Mouse (Mus musculus) heart, embryonic 16.5 days (tissue): Measurements from ENCODE around the gene Aldh3a2. TPM values are rescaled to one million over a fixed set of nuclear protein-coding genes. Genes with fewer than 3 reads are reported as not detected.
"Not testable (repeated sequence)": the region's sequence is repeated elsewhere in the genome, so short reads cannot be mapped to it uniquely, and the experiment has no call there.

Source experiments
- ATAC-seq: fragments of 200-750 bp; cut with Nextera tagmentation; replicated peaks from 2 replicates; pipeline ENCODE4 v1.8.0; 2017; ENCODE audit warnings: moderate number of reproducible peaks; ENCODE audit not compliant: insufficient read depth, low FRiP score; ENCODE audit errors: extremely low read depth
- H3K27ac ChIP-seq: fragments of 300-500 bp; sonication (generic); 2 replicates; pipeline ENCODE4 v1.5.1; 2014; ENCODE audit warnings: mild to moderate bottlenecking, low read length, control low read depth, moderate library complexity
- H3K27me3 ChIP-seq: fragments of 300-500 bp; sonication (generic); 2 replicates; pipeline ENCODE4 v1.6.1; 2014; ENCODE audit warnings: low read length, mixed read lengths; ENCODE audit not compliant: control insufficient read depth, insufficient read depth
- H3K36me3 ChIP-seq: fragments of 300-500 bp; sonication (generic); 2 replicates; pipeline ENCODE4 v1.6.1; 2014; ENCODE audit not compliant: control insufficient read depth, insufficient read depth
- H3K4me1 ChIP-seq: fragments of 300-500 bp; sonication (generic); 2 replicates; pipeline ENCODE4 v1.6.1; 2014; ENCODE audit warnings: low read length, mixed read lengths; ENCODE audit not compliant: control insufficient read depth, insufficient read depth
- H3K4me2 ChIP-seq: fragments of 300-500 bp; sonication (generic); 2 replicates; pipeline ENCODE4 v1.6.1; 2014; ENCODE audit warnings: low read depth, mild to moderate bottlenecking, control low read depth, low read length
- H3K4me3 ChIP-seq: fragments of 300-500 bp; sonication (generic); 2 replicates; pipeline ENCODE4 v1.5.1; 2014; ENCODE audit warnings: mild to moderate bottlenecking, control low read depth, low read length
- H3K9ac ChIP-seq: fragments of 300-500 bp; sonication (generic); 2 replicates; pipeline ENCODE4 v1.6.1; 2014; ENCODE audit warnings: low read length, control low read depth
- H3K9me3 ChIP-seq: fragments of 300-500 bp; sonication (generic); replicated peaks from 2 replicates; pipeline ENCODE4 v1.6.1; 2016; ENCODE audit warnings: low read length; ENCODE audit not compliant: control insufficient read depth
- WGBS: fragments of 180-500 bp; shearing (Covaris S2); extraction: QIAGEN DNeasy Blood & Tissue Kit; methylation state at CpG from one replicate; pipeline ENCODE4 v1.1.7; 2014; 5-methylcytosine and 5-hydroxymethylcytosine counted together
- polyA plus RNA-seq: library from polyadenylated mRNA; unstranded; fragments of >200 nt; fragmentation: Nextera tagmentation; extraction: Ambion mirVana; gene quantifications from 2 replicates; pipeline ENCODE4 v1.2.1, GENCODE M21; 2015

Gene Aldh3a2
- 33.2 and 34.3 TPM in 2 replicates for polyA plus RNA-seq

DNA sequence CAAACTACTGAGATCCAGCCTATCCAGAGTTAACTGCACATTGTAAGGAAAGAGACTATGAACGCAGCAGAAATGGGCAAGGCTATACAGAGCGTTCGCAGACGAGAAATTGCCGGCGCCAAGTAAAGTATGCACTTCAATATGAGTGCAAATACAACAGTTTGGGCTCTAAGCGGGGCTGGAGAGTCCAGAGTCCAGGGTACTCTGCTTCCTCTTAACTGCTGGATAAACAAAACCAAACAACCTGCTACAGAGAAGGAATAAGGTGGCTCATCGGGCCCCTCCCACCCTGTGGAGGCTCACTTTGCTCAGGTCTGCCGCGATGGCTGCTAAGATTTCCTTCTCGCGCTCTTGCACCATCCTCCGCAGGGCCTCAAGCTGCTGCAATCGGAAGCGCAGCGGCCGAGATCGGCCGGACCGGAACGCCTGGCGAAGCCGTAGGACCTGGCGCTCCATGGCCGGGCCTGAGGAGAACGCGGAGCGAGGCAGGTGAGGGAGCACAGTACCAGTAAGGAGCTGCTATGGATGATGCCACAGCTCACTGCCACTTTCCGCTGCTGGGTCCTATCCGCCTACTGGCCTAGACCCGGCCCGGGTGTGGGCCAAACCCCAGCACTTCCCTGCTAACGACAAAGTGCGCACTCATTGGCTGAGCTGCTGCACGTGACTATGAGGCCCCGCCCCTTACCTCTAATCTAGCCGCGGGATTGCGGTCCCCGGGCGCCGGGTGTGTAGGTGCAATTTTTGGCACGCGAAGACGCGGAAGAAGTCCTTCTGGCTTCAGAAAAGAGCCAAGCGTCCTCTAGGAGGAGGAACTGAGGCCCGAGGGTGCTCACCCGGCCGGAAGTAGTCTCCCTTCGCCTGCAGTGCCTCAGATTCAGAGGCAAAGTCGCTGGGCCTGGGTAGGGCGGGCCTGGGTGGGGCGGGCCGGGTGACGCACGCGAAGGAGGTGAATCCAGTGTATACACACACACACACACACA is at the start of gene Aldh3a2:
Gene Aldh3a2 (minus strand): TSS at position 914 of the 983 bp plus-strand sequence.
- WGBS: under 1% methylated on average over 58 of the region's 58 CpGs
- Histone ChIP-seq H3K27me3 (no peaks in the 10 kb centered on the region), H3K4me2 (peak within 1 kb of the TSS; percentile 77), H3K4me3 (peak within 1 kb of the TSS; percentile 98), H3K9ac (peak within 1 kb of the TSS; percentile 95), H3K36me3 (peaks cover 22% of the 10 kb centered on the region), H3K4me1 (peaks cover 4% of the 10 kb centered on the region; the same call in 1 of the 2 replicates), H3K27ac (peak within 1 kb of the TSS; percentile 96), H3K9me3 (no peaks in the 10 kb centered on the region)
- ATAC-seq: peak; percentile 100

DNA sequence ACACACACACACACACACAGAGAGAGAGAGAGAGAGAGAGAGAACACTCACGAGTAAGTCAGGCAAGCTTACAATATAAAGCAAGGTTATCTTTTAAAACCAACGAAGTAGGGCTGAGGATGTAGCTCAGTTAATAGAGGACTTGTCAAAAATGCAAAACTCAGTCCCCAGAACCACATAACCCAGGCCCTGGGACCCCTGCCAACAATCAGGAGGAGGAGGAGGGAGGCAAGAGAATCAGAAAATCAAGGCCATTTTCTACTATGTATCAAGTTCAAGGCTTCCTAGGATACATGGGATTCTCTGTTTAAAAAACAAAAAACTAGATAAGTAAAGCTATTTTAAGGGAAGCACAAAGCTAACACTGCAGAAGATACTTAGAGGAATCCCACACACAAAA is 49.6 kb upstream of the Aldh3a2 start:
- no peak overlapping the region for H3K4me2 ChIP-seq
- WGBS: 34% methylated on average over 2 of the region's 2 CpGs
- H3K4me3 ChIP-seq: no peak overlapping the region
- no peaks in the 10 kb centered on the region for H3K27me3 ChIP-seq
- H3K9ac ChIP-seq: no peak overlapping the region
- no peak overlapping the region for H3K27ac ChIP-seq
- peaks cover 22% of the 10 kb centered on the region for H3K4me1 ChIP-seq
- H3K36me3 ChIP-seq: no peaks in the 10 kb centered on the region
- ATAC-seq: no peak
- H3K9me3 ChIP-seq: no peaks in the 10 kb centered on the region

DNA sequence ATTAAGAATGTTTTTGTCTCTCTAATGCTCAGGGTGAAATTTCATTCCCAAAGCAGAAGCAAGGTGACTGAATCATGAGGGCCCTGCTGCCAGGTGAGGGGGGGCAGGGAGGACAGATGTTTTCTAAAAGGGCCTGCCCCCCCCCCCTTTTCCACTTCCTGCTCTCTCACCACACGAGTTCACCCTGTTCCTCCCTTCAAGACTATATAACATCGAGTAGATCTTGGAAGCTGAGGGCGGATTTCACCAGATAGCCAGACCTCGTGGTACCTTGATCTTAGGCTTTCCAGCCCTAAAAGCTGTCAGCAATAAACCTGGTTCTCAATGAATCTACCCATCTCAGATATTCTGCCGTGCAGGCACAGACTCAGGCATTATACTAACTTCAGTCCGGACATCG is 43.1 kb upstream of the Aldh3a2 start:
- WGBS: 64% methylated on average over 7 of the region's 7 CpGs
- no peak overlapping the region for H3K4me3 ChIP-seq
- no peak for ATAC-seq
- no peaks in the 10 kb centered on the region for H3K27me3 ChIP-seq
- H3K27ac ChIP-seq: no peak overlapping the region
- no peak overlapping the region for H3K9ac ChIP-seq
- H3K36me3 ChIP-seq: no peaks in the 10 kb centered on the region
- peaks cover 2% of the 10 kb centered on the region; the same call in 1 of the 2 replicates for H3K9me3 ChIP-seq
- H3K4me2 ChIP-seq: no peak overlapping the region
- no peaks in the 10 kb centered on the region for H3K4me1 ChIP-seq

DNA sequence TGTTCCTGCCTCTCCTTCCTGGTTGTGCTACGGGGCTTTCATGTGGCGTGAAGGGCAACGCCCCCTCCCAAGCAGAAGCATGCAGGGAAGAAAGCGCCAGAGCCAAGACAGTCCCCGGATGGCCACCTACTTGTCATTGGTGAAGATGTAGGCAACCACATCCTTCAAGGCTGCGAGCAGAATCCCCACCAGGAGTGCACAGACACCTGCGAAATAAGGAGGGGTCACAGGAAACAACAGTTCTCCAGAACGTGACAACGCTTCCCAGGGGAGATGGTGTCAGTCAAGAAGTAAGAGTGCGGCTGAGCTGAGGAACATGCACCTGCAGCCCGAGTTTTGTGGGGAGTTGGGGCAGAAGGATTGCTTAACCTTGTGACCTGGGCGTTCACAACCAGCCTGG is 42.6 kb upstream of the Aldh3a2 start:
- ATAC-seq: no peak; the same call in 1 of the 2 replicates
- no peaks in the 10 kb centered on the region for H3K36me3 ChIP-seq
- no peak overlapping the region for H3K27ac ChIP-seq
- WGBS: 65% methylated on average over 12 of the region's 12 CpGs
- H3K4me2 ChIP-seq: no peak overlapping the region
- no peak overlapping the region for H3K4me3 ChIP-seq
- H3K27me3 ChIP-seq: no peaks in the 10 kb centered on the region
- no peaks in the 10 kb centered on the region for H3K4me1 ChIP-seq
- H3K9me3 ChIP-seq: peaks cover 2% of the 10 kb centered on the region; the same call in 1 of the 2 replicates
- H3K9ac ChIP-seq: no peak overlapping the region

DNA sequence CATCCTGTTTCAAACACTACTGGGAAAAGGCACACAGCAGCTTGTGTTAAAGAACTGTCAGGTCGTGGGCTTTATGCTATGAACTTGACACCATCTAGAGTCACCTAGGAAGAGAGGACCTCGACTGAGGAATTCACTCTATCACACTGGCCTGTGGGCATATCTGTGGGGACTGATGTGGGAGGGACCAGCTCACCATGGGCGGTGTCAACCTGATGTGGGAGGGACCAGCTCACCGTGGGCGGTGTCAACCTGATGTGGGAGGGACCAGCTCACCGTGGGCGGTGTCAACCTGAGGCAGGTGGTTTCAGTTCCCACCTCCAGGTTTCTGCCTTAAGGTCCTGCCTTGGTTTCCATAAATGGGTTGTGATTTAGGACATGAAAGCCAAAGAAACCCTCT is 40.5 kb upstream of the Aldh3a2 start:
- no peak overlapping the region for H3K9ac ChIP-seq
- WGBS: 32% methylated on average over 7 of the region's 7 CpGs

DNA sequence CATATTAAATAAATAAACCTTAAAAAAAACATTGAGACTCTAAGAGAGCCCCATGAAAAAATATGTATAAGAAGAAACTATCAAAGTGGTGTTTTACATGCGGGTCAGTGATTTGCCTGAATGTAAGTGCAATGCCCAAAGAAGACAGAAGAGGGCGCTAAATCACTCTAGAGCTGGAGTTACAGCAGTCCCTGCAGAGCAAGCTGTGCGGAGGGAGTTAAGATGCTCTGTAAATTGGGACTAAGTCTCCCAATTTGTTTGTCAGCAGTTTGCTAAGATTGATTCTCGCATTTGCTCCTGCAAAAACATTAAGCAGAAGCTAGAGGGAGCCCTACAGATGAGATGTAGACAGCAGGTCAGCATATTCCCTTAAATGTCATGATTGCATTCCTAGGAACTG is 38.1 kb upstream of the Aldh3a2 start:
- Histone ChIP-seq H3K27ac (no peak overlapping the region), H3K4me2 (no peak overlapping the region), H3K4me1 (peaks cover 4% of the 10 kb centered on the region), H3K27me3 (no peaks in the 10 kb centered on the region), H3K36me3 (no peaks in the 10 kb centered on the region), H3K4me3 (no peak overlapping the region), H3K9me3 (peaks cover 2% of the 10 kb centered on the region; the same call in 1 of the 2 replicates), H3K9ac (no peak overlapping the region)
- no peak for ATAC-seq
- 86% methylated on average over 4 of the region's 4 CpGs for WGBS

More for the DNA sequence above, 40.5 kb upstream of the Aldh3a2 start:
- no peak for ATAC-seq
- Histone ChIP-seq H3K4me3 (no peak overlapping the region), H3K36me3 (no peaks in the 10 kb centered on the region), H3K4me2 (no peak overlapping the region), H3K27me3 (no peaks in the 10 kb centered on the region), H3K27ac (no peak overlapping the region), H3K9me3 (peaks cover 2% of the 10 kb centered on the region; the same call in 1 of the 2 replicates), H3K4me1 (no peaks in the 10 kb centered on the region)

DNA sequence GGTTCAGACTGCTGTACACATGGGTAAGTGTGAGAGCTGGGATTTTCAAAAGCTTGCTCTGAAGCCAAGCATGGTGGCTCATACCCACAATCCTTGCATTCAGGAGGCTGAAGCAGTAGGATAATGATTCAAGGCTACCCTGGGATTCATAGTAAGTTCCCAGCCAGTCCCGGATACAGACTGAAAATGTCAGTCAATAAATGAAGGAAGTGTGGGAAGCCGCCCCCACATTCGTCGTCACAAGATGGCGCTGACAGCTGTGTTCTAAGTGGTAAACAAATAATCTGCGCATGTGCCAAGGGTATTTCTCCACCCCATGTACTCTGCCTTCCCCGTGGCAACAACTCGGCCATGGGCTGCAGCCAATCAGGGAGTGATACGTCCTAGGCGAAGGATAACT is 37.3 kb upstream of the Aldh3a2 start:
- ATAC-seq, H3K9me3 ChIP-seq, H3K9ac ChIP-seq, H3K36me3 ChIP-seq, H3K4me3 ChIP-seq, H3K27me3 ChIP-seq, H3K4me2 ChIP-seq, H3K27ac ChIP-seq: not testable (repeated sequence)
- WGBS: 97% methylated on average over 6 of the region's 10 CpGs
- H3K4me1 ChIP-seq: peaks cover 11% of the 10 kb centered on the region

DNA sequence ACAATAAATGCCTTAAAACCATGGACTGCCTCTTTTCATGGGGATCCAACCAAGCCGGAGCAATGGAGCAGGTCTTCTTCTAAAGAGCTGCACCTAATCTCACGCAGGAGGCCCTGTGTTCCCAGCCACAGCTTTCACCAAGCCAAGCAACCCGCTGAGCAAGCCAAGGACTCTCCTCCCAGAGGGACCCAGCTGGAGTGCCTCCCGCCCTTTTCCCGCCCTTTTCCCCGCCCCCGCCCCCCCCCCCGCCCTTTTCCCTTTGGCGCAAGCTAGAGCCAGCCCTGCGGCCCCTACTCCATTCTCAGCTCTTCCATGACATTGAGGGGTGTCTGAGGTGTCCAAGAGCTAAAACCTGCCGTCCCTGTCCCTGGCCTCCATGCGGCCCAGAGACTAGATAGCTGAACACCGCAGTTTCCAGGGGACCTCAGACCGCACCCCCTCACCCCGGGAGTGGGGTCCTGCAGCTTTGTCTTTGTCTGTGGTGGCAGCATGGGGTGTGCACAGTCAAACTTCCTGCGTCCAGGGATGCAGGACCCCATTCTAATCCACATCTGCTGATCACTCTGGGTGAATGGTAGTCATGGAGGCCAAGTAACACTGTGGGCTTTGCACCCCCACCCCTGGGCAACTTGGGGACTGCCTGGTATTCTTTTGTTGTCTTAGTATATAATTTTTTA is 33.6 kb upstream of the Aldh3a2 start:
- peak overlapping the region; percentile 60 for H3K4me2 ChIP-seq
- ATAC-seq: peak; percentile 50
- H3K4me1 ChIP-seq: peaks cover 15% of the 10 kb centered on the region
- WGBS: 26% methylated on average over 11 of the region's 16 CpGs
- H3K27ac ChIP-seq: peak overlapping the region; percentile 34; the same call in 1 of the 2 replicates
- H3K36me3 ChIP-seq: no peaks in the 10 kb centered on the region
- H3K9ac ChIP-seq: peak overlapping the region; percentile 66
- H3K9me3 ChIP-seq: peaks cover 2% of the 10 kb centered on the region; the same call in 1 of the 2 replicates
- H3K27me3 ChIP-seq: no peaks in the 10 kb centered on the region
- peak overlapping the region; percentile 12 for H3K4me3 ChIP-seq
